Mouse (Mus musculus): ENCODE results near the gene Slc38a4. TPM values are rescaled to one million over a fixed set of nuclear protein-coding genes. Genes with fewer than 3 reads are reported as not detected.

Gene Slc38a4
- total RNA-seq, 1 experiment from 2014 or later = not detected

GRCm38 (mm10) chr15:96972706-96973274 is 83.0 kb downstream of the Slc38a4 start:
- no peak for ATAC-seq (replicated peaks; ENCODE audit: low read depth, poor library complexity, severe bottlenecking)

GRCm38 (mm10) chr15:96971906-96972305 is 83.8 kb downstream of the Slc38a4 start:
- ATAC-seq (replicated peaks; ENCODE audit: low read depth, poor library complexity, severe bottlenecking) = no peak

DNA sequence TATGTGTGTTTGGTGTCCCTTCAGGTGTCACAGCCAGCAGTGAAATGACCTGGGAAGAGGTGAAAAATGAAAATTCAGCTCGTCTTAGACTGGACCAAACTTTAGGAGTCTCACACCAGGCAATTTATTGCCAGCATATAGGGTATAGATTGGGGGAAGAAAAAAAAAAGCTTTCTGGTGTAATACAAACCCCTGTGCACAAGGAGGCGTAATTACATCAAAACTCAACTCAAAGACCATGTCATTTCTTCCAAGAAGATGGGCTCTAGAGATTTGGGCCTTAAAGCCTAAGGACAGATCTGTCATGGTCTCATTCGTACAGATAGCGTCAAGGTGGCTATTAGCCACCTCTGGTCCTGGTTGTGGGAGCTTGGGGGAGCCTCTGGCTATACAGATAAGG is 86.0 kb downstream of the Slc38a4 start:
- 0 out of 2 replicates have a peak, but pooled peaks have one; percentile 25 for ATAC-seq (replicated peaks; ENCODE audit: low read depth, poor library complexity, severe bottlenecking)

DNA sequence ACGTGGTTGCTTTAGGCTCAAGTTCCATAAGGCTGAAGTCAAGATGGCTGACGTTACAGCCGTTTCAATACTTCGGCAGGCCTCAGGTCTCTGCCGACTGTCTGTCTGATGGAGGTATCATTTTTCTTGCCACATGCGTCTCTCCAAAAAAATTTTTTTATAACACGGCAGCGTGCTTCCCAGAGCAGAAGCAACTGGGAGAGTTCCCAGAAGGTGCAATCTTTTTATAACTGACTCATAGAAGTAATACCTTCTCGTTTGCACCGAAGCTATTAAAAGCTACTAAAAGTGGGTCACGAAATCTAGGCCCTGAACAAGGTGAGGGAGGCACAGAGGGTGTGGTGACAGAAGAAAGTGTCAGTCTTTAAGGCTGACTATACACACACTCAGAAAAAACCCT is 87.0 kb downstream of the Slc38a4 start:
- no peak for ATAC-seq (replicated peaks; ENCODE audit: low read depth, poor library complexity, severe bottlenecking)

DNA sequence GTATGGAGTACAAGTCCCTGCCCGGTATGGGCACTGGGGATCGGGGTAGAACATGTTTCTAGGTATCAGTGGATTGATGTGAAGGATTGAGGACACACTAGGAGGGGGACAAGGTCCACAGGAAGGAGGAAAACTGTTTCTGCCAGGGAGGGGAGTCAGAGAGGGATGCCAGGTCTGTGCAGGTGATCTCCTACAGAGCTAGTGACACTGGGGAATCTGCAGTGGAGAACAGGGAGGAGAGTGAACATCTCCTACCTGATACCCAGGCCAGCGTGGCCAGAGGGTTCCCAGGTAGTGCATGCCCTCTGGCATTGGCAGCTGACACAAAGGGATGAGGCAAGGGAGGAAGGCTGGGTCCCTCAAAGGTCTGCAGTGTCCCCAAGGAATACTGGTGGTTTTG is 89.4 kb downstream of the Slc38a4 start:
- ATAC-seq (replicated peaks; ENCODE audit: low read depth, poor library complexity, severe bottlenecking) = no peak

DNA sequence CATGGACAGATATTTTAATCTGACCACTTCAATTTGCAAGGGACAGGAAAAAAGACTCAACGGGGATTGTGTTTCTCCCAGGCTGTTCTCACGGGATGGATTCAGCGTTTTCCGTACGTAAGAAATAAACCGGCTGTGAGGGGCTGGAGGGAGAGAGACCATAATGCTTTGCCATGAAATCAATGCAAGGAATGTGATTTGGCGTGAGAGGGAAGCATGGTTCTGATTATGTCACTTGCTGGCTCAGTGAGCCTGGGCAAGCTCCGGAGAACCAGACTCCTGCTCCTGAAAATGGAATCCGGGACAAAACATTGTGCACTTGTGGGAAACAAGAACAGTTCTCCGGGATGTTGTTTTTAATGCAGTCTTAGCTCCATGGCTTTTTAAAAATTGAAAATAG is 92.0 kb downstream of the Slc38a4 start:
- no peak for ATAC-seq (replicated peaks; ENCODE audit: low read depth, poor library complexity, severe bottlenecking)

DNA sequence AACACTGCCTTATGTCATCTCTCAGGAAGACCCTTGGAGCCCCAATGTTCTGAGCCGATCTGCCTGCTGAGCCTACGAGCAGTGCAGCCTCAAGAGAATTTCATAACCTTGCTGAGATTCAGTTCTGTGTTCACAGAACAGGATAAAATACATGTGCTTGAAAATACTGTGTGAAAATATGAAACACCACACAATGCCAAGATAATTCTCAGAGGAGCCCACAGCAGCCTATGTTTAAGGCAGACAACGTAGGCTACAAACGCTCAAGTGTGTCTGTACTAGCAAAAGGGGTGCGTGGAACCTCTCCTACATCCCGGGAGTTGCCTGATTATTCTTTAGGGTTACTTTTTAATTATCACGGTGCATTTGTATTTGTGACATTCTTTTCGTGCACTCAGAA is 92.4 kb downstream of the Slc38a4 start:
- ATAC-seq (replicated peaks; ENCODE audit: low read depth, poor library complexity, severe bottlenecking) = no peak

DNA sequence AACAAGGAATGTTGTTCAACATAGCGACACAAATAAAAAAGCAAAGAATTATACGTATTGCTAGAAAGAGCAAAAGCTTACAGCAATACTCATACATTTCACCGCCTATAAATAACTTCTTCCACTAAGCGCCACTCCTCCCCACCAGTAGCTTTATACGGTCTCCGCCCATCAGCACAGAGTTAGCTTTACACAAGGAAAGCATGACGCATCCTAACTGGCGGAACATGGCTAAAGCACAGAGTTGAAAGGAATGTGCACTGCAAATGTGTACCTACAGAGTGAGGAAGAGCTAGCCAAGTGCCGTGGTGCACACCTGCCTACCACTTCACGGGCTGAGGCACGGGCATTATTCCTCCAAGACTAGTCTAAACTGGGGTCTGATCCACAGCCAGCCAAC is 95.4 kb downstream of the Slc38a4 start:
- no peak for ATAC-seq (replicated peaks; ENCODE audit: low read depth, poor library complexity, severe bottlenecking)

DNA sequence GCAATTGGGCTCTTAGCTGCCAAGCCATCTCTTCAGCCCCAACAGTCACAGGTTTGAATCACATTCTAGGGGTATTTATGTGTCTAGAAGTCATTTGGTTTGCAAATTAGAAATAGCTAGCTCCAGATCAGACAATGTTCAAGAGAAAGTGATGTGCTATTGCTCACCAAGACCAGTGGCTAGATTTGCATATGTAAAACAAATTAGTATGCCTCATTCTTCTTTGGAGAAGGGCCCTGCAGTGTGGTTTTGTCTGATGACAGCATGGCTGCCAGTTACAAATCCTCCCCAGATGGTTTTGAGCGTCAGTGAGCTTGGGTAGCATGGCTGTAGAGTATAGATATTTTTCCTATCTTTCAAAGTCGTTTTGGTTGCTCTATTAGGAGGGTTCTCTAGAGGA is 96.5 kb downstream of the Slc38a4 start:
- ATAC-seq (replicated peaks; ENCODE audit: low read depth, poor library complexity, severe bottlenecking) = no peak

DNA sequence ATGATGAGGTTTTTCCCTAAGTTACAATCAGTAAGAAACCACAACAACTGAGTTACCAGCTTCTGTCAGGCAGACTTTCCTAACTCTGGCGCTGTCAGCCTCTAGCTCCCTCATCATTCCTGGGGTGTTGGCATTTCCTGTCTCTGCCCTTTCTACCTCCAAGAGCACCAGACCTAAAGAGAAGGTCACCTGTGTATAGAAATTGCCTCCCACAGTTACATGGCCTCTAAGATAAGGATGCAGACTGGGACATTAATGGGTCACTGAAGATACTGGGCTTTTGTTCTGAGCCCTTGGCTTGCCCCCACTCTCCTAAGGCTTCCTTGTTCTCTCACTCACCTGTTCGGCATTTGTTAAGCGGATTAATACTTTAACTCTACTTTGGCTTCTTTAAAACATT is 99.1 kb downstream of the Slc38a4 start:
- no peak for ATAC-seq (replicated peaks; ENCODE audit: low read depth, poor library complexity, severe bottlenecking)

GRCm38 (mm10) chr15:96954389-96954788 is 101.4 kb downstream of the Slc38a4 start:
- ATAC-seq (replicated peaks; ENCODE audit: low read depth, poor library complexity, severe bottlenecking) = peak; percentile 71

DNA sequence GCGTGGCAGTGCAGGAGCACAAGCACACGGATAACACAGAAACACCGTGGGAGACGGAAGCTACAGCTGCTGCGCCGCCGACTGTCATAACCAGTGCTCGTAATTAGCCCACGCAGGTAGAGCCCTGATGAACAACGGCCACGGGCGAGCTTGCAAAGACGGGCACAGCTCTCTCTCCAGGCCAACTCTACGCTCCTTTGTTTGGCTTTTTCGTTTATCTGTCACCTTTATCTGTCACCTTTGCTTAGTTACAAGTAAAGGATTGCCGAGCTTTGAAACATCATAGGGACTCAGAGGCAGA is 101.9 kb downstream of the Slc38a4 start:
- ATAC-seq (replicated peaks; ENCODE audit: low read depth, poor library complexity, severe bottlenecking) = no peak

- peak; percentile 83 for ATAC-seq (replicated peaks; ENCODE audit: low read depth, poor library complexity, severe bottlenecking)
Measured at GRCm38 (mm10) chr15:96953112-96953937, 102.4 kb downstream of the Slc38a4 start.

- ATAC-seq (replicated peaks; ENCODE audit: low read depth, poor library complexity, severe bottlenecking) = no peak
Measured at GRCm38 (mm10) chr15:96952488-96952887, 103.3 kb downstream of the Slc38a4 start.

GRCm38 (mm10) chr15:96951783-96952182 is 104.0 kb downstream of the Slc38a4 start:
- ATAC-seq (replicated peaks; ENCODE audit: low read depth, poor library complexity, severe bottlenecking) = no peak

DNA sequence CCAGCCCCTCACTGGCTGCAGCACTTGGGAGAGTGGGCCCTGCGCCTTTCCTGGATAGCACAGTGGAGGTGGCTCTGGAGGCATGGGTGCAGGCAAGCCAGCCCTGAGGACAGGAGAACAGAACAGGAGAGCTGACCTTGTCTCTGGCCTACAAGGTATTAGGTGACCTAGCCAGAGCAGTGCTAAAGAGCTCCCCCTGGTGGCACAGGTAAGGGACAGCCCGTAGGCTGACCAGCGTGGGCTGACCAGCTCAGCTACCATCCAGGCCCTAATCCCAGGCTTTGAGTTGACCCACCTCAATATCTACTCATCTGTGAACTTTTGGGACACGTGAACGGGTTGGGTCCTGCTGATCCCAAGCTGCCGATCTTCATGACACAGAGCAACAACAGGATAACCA is 107.3 kb downstream of the Slc38a4 start:
- 0 out of 2 replicates have a peak, but pooled peaks have one; percentile 50 for ATAC-seq (replicated peaks; ENCODE audit: low read depth, poor library complexity, severe bottlenecking)

Other genes starting within 250 kb of the Slc38a4 start
- gene Pced1b, start 191.2 kb upstream of the Slc38a4 start, total RNA-seq (2017) = 7.9 and 9.9 TPM in 2 replicates
- 3.5 and 4.4 TPM in 2 replicates for gene Amigo2, start 191.3 kb upstream of the Slc38a4 start, total RNA-seq (2017)

All from common myeloid progenitor, adult 5-6 weeks (primary cell).